Mouse (Mus musculus) cerebellum, postnatal 4 days (tissue): Measurements from ENCODE around the gene Myo18a.
A peak's percentile ranks its signal among the peaks of the same experiment; 100 is the strongest.
"Not testable (repeated sequence)": the region's sequence is repeated elsewhere in the genome, so short reads cannot be mapped to it uniquely, and the experiment has no call there.

Experiments used
- DNase-seq, 2 experiments: peaks; one replicate each; pipeline ENCODE4 v3.0.0; 2022; ENCODE audit warnings: low spot score in 2 of 2, mixed read lengths in 1 of 2

The Myo18a gene

GRCm38 (mm10) chr11:77762783-77763672 lies at the start of gene Myo18a:
TSS of gene Myo18a (plus strand) at chr11:77763246.
- peak; percentile 87 to 96 for DNase-seq

DNA sequence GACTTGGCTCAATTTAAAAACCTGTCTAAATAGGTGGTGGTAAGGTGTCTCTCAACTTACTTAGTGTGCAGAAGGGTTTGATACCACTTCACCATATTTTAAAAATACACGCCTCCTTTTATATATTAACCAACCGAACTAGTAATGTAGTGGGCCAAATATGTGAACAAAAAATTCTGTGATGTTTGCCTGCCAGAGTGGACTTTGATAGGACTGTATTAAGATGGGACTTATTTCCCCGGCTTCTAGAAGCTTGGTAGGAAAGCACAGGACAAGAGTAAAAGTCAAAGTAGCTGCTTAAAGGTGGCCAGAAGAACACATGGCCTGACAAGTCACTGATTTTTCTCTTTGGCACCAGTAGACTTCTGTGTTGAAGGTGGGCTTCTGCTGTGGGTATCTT lies 49.3 kb upstream of the Myo18a start:
- DNase-seq: no peak

GRCm38 (mm10) chr11:77719055-77719454 lies 44.0 kb upstream of the Myo18a start:
- DNase-seq: no peak

- DNase-seq: no peak
Observed at GRCm38 (mm10) chr11:77721389-77721788, 41.7 kb upstream of the Myo18a start.

DNA sequence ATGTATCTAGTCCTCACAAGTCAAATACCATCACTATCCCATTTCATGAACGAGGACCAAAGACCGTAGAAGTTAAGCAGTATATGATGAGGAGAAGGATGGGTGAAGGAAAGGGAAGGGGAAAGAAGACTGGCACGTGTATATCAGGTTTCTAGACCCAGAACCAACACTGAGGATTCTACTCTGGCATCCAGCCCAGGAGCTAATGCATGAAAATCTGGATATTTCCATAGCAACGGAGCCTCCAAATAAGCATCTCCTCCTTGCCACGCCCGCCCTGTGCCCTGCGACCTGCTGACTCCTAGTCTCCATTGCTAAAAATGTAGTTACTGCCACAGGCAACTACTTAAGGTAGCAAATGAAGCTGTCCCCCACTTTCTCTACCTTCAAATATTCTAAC lies 38.3 kb upstream of the Myo18a start:
- DNase-seq: no peak

- no peak for DNase-seq
Observed at GRCm38 (mm10) chr11:77725183-77725582, 37.9 kb upstream of the Myo18a start, which contains the start of gene Cryba1. TSS of gene Cryba1 (minus strand) at chr11:77725283.

- DNase-seq: peak in 1 of 2 experiments; percentile 9
Observed at GRCm38 (mm10) chr11:77728587-77728986, 34.5 kb upstream of the Myo18a start.

DNA sequence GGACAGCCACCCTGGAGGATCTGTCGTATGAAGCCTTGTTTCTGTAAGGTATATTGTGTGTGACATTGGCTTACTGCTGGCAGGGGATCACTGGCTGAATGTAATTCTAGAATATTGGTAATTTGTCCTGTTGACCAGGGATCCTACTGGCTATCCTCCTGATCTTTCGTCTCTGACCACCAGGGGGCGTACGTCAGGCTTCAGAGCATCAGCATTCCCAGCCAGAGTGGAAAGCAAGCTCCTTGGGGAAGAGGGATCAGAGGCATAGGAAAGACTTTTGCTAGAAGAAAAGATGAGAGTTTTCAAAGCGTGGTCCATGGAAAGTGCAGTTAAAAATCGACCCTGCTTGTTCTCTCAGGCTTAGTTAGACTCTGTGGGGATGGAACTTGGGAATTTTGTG lies 25.8 kb upstream of the Myo18a start:
- DNase-seq: peak; percentile 89 to 91

DNA sequence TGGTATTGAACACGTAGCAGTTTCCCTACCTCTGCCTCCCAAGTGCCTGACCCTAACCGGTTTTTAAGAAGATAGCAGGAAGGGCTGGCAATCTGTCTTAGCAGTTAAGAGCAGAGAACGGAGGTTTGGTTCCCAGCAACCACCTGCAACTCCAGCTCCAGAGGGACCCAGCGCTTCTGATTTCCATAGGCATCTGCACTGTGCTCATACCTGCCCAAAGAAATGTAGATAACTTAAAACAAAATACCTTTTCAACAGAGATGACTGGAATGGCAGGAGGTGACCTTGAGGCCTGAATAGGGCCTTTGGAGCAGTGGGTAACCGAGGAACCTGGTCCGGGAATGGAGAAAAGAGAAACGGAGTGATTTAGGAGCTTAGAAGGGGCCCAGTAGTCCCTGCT lies 24.5 kb upstream of the Myo18a start:
- DNase-seq: no peak

GRCm38 (mm10) chr11:77743966-77744365 lies 19.1 kb upstream of the Myo18a start:
- DNase-seq: no peak

DNA sequence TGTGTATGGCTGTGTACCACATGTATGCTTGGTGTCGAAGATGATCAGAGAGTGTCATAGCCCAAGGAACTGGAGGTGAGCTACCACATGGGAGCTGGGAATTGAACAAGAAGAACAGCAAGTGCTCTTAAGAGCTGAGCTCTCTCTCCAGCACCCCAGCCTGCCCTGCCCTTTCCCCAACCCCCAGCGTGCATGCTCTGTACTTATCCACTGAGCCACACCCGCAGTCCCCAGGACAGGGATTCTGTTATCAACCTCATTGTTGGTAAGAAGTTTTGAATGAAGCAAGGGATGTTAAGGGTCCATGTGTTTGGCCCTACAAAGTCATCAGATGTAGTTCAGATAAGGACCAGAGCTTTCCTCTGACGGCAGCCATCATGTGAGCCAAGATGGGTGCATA lies 16.4 kb upstream of the Myo18a start:
- DNase-seq: no peak

- DNase-seq: not testable (repeated sequence)
Observed at GRCm38 (mm10) chr11:77747103-77747502, 15.9 kb upstream of the Myo18a start.

DNA sequence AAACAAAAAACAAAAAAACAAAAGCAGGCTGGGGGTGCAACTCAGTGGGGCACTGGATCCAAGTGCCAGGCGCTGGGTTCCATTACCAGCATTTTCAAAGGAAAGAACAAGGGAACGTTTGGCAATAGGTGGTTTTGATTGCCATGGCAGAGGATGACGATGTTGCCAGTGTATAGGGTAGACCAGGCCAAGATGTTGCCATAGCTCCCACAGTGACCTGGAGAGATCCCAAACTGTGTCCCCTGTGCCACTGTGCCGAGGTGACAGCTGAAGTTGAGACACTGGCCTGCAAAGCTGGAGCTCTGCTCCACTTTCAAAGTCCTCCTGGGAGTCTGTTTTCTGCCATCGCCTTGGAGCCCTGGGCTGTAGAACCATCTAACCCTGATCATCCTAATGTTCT lies 14.1 kb upstream of the Myo18a start:
- peak in 1 of 2 experiments; percentile 29 for DNase-seq

- no peak for DNase-seq
Observed at GRCm38 (mm10) chr11:77752525-77752924, 10.5 kb upstream of the Myo18a start.

DNA sequence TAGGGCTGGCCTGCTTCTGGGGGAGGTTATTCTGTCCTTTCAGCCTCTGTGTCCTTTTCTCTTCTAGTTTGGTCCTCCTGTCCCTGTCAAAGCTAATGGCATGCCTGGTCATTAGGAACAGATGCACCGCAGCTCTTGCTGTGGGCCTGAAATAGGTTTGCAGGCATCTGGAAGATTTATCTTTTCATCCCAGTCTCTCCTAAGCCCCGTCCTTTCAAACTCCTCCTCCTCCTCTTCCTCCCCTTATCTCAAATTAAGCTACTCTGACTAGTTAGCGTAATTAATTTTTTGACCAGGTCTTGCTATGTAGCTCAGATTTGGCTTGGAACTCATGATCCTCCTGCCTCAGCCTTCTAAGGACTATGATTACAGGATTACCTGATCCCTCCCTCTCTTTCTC lies 9.6 kb upstream of the Myo18a start:
- DNase-seq: no peak

DNA sequence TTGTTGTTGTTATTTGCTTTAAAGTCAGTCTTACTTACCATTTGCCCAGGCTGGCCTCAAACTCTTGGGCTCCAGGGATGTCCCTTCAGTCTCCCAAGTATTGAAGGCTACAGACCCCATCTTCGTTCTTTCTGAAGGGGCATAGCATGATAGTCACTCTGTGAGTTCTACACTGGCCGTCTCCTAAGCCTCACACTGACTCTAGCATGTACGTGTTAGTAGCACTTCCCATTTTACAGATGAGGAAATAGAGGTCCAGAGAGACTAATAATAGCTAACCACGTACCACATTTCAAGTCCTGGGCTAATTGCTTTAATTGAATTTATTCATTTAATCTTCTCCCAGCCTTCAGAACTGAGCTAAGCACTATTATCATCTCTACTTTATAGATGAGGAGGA lies 3.0 kb upstream of the Myo18a start:
- no peak for DNase-seq

DNA sequence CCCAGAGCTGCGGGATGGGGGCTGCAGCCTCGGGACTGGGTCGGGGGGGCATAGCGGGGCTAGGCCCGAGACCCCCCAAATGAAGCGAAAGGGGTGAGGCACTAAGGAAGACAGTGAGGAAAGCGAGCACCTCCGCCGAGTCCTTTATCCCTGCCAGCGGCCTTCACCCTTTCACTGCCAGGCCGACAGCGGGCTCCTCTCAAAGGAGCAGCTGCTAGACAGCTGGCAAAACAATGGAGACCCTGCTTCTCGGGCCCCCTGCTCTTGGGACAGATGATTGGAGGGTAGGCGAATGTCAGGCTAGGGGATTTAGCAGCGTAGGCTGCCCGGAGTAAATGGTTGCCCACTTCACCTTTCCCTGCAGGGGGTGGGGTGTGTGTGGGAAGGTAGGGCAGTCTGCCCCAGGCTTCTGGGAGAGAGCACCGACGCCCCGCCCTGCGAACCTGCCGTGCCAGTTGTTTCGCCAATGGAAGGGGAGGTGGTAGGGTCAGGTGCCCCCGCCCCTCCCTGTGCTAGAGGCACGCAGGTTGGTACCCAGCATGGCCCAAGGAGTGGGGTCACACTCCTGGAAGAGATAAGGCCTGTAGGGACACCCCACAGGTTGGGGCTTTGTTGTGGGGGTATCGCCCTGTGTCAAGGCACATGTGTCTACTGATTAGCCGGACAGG lies 761 bp downstream of the Myo18a start:
- peak in 1 of 2 experiments; percentile 57 for DNase-seq

GRCm38 (mm10) chr11:77764694-77765458 lies 1.8 kb downstream of the Myo18a start:
- DNase-seq: no peak

GRCm38 (mm10) chr11:77765459-77765777 lies 2.4 kb downstream of the Myo18a start:
- DNase-seq: no peak

- no peak for DNase-seq
Observed at GRCm38 (mm10) chr11:77766351-77767001, 3.4 kb downstream of the Myo18a start.

DNA sequence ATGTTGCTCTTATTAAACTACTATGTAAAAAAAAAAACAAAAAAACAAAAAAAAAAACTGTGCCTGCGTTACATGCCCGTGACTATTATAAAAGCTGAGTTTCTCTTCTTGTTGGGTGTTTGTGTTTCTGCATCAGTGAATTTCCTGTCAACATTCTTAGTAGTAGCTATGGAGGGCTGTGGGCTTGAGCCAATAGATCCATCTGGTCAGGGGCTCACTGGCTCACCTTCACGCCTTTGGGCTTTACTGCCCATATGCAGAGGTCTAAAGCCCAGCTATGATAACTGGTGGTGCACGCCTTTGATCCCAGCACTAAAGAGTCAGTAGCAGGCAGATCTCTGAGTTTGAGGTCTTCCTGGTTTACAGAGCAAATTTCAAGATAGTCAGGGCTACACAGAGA lies 6.5 kb downstream of the Myo18a start:
- DNase-seq: no peak

DNA sequence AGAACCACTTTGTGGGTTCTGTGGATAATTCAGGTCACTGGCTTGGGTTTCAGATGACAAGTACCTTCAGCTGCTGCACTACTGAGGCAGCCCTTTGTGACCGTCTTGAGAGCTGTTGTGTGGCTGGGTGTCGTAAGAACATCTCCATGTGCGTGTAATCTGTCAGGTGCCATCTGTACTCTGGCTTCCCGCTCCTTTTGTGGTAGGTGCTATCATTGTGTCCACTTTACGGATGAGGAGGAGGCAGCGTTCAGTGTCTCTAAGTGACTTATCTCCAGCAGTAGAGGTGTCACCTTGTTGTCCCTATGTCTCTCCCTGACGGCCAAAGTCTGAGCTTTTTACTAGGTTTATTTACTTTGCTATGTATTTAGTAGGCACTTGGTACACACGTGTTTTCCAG lies 7.3 kb downstream of the Myo18a start:
- no peak for DNase-seq
